Mouse (Mus musculus): ENCODE results near the gene Nfix. TPM values are rescaled to one million over a fixed set of nuclear protein-coding genes. Genes with fewer than 3 reads are reported as not detected.

The Nfix gene
- total and polyA plus RNA-seq, 3 experiments: 68.7 to 297 (median 274) TPM

DNA sequence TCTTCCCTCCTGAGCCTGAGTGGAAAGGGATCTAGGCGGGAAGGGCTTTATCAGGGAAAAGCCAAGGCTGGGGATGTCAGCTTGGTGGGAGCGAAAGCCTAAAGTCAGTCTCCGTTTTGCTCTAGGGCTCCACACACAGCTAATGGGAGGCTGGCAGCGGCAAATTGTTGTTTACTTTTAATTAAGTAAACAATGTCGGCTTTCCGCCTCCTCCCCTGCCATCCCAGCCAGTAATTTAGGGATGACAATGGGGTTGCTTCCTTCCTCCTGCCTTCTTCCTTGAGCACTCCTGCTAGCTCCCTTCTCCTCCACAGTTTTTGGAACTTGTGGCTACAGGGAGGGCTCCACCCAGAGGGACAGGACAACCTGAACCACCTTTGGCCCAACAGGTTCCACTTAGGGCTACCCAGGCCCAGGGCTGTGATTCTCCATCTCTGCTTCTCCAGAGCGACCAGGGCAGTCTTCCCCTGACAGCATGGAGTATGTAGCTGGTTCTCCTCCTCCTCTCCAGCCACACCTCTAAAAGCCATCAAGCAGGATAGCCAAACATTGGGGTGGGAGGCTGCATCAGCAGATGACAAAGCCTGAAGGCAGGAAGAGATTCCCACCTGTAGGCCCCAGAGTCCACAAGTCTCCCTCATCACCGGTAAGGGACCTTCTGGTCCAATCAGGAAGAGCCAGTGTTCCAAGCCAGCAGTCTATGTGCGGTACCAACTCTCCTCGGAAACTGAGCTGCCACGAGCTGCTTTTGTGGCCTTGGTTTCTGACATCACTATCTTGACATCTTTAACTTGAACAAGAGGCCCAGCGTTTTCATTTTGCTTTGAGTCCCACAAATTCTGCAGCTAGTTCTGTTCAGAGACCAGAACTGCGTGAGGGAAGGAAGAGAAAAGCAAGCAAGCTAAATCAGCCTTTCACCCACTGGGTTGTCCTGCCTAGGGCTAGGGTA lies 59.0 kb downstream of the Nfix start:
- 59% methylated on average over 13 of the region's 13 CpGs for WGBS
- Histone ChIP-seq H3K27me3 (ENCODE audit: control insufficient read depth, insufficient read depth, low read length) (no peaks in the 10 kb centered on the region), H3K27ac (peak overlapping the region; percentile 78), H3K79me2 (replicated peaks; ENCODE audit: control insufficient read depth, insufficient read depth, low read length) (peaks cover 2% of the 10 kb centered on the region; the same call in 1 of the 2 replicates), H3K4me1 (ENCODE audit: control insufficient read depth, insufficient read depth, low read length) (peaks cover 49% of the 10 kb centered on the region), H3K9ac (ENCODE audit: low read depth, low read length) (no peak overlapping the region), H3K36me3 (ENCODE audit: control insufficient read depth, insufficient read depth, low read length) (no peaks in the 10 kb centered on the region; the same call in 1 of the 2 replicates), H3K4me3 (no peak overlapping the region)
- no peak for DNase-seq
- intact Hi-C loops (cut with DNase I): no loop called here
- TF ChIP-seq EP300 (IDR thresholded peaks at IDR 0.05; ENCODE audit: insufficient read depth, low read depth, low read length): no peak
- no peak for TF ChIP-seq CTCF (IDR thresholded peaks at IDR 0.05)
- no peak for TF ChIP-seq POLR2A (IDR thresholded peaks at IDR 0.05; ENCODE audit: insufficient read depth, low read depth, low read length)

DNA sequence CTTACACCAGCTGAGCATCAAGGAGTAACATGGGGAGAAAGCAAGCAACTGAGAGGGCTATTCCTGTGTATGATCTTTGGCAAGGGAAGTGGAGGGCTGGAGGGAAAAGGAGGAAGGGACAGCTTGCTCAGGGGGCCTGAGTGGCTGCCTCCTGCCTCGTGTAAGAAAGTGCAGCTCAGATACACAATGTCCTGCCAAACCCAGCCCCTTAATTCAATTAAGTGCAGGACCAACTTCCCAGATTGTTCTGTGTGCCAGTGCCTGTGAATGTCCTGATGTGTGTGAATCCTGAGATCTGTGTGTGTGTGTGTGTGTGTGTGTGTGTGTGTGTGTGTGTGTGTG lies 60.8 kb downstream of the Nfix start:
- intact Hi-C loops (cut with DNase I): no loop called here

DNA sequence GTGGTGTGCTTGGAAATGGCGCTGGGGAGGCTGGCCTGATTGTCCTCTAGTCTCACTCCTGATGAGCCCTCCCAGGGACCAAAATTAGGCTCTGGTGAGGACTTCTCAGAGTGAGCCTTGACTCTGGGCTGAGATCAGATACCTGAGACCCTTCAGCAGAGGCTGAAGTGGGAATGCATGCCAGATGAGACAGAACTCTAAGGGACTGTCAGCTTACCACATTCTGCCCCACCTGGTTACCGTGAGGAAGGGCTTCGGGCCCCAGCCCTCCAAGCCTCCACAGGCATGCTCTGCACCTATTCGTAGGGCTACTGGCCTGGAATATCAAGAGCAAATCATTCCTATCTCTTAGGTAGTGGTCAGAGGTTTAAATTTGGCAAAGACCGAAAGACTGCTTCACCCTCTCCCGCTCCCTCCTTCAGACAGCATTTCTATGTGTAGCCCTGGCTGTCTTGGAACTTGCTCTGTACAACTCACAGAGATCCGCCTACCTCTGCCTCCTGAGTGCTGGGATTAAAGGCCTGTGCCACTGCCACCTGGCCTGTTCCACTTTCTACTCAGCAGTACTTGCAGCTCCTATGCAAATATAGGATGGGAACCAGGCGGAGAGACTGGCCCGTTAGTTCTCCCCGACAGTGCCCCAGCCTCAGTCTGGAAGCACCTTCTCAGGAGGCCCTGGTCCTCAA lies 61.3 kb downstream of the Nfix start:
- peak overlapping the region; percentile 28 for H3K27ac ChIP-seq
- peaks cover 47% of the 10 kb centered on the region for H3K4me1 ChIP-seq (ENCODE audit: control insufficient read depth, insufficient read depth, low read length)
- H3K9ac ChIP-seq (ENCODE audit: low read depth, low read length): peak overlapping the region; percentile 19; the same call in 1 of the 2 replicates
- whole genome bisulfite sequencing: 77% methylated on average over 10 of the region's 10 CpGs
- peaks cover 2% of the 10 kb centered on the region; the same call in 1 of the 2 replicates for H3K79me2 ChIP-seq (replicated peaks; ENCODE audit: control insufficient read depth, insufficient read depth, low read length)
- no peak for DNase-seq
- intact Hi-C loops (cut with DNase I): no loop called here
- no peaks in the 10 kb centered on the region for H3K27me3 ChIP-seq (ENCODE audit: control insufficient read depth, insufficient read depth, low read length)
- H3K4me3 ChIP-seq: no peak overlapping the region
- TF ChIP-seq CTCF (IDR thresholded peaks at IDR 0.05) (no peak), POLR2A (IDR thresholded peaks at IDR 0.05; ENCODE audit: insufficient read depth, low read depth, low read length) (no peak), EP300 (IDR thresholded peaks at IDR 0.05; ENCODE audit: insufficient read depth, low read depth, low read length) (no peak)
- H3K36me3 ChIP-seq (ENCODE audit: control insufficient read depth, insufficient read depth, low read length): no peaks in the 10 kb centered on the region; the same call in 1 of the 2 replicates

More for the DNA sequence above, 60.8 kb downstream of the Nfix start:
- Histone ChIP-seq H3K4me3 (no peak overlapping the region), H3K27me3 (ENCODE audit: control insufficient read depth, insufficient read depth, low read length) (no peaks in the 10 kb centered on the region), H3K79me2 (replicated peaks; ENCODE audit: control insufficient read depth, insufficient read depth, low read length) (peaks cover 2% of the 10 kb centered on the region; the same call in 1 of the 2 replicates), H3K9ac (ENCODE audit: low read depth, low read length) (no peak overlapping the region; the same call in 1 of the 2 replicates), H3K36me3 (ENCODE audit: control insufficient read depth, insufficient read depth, low read length) (no peaks in the 10 kb centered on the region; the same call in 1 of the 2 replicates), H3K27ac (peak overlapping the region; percentile 17; the same call in 1 of the 2 replicates), H3K4me1 (ENCODE audit: control insufficient read depth, insufficient read depth, low read length) (peaks cover 49% of the 10 kb centered on the region)
- TF ChIP-seq EP300 (IDR thresholded peaks at IDR 0.05; ENCODE audit: insufficient read depth, low read depth, low read length): no peak
- no peak for TF ChIP-seq CTCF (IDR thresholded peaks at IDR 0.05)
- no peak for TF ChIP-seq POLR2A (IDR thresholded peaks at IDR 0.05; ENCODE audit: insufficient read depth, low read depth, low read length)
- WGBS: 13% methylated on average over 1 of the region's 1 CpGs
- no peak for DNase-seq

DNA sequence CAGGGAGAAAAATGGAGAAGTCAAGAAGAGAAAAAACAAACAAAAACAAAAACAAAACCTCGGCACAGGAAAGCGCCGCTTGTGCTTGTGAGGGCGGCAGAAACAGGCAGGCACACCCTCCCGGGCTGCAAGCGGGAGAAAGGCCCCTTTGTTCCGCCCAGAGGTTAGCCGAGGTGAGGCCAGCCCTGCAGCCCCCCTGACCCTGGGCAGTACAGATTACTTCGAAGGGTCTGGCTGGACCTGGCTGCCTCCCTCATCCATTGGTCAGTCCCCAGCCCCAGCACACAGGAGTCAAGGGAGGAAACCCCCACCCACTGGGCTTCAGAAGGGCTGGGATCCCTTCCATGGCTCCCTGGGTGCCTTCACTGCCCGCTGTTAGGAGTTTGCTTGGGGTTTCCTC lies 61.9 kb downstream of the Nfix start:
- Histone ChIP-seq H3K36me3 (ENCODE audit: control insufficient read depth, insufficient read depth, low read length) (no peaks in the 10 kb centered on the region; the same call in 1 of the 2 replicates), H3K27ac (peak overlapping the region; percentile 89), H3K27me3 (ENCODE audit: control insufficient read depth, insufficient read depth, low read length) (no peaks in the 10 kb centered on the region), H3K9ac (ENCODE audit: low read depth, low read length) (peak overlapping the region; percentile 19; the same call in 1 of the 2 replicates), H3K79me2 (replicated peaks; ENCODE audit: control insufficient read depth, insufficient read depth, low read length) (peaks cover under 1% of the 10 kb centered on the region; the same call in 1 of the 2 replicates), H3K4me1 (ENCODE audit: control insufficient read depth, insufficient read depth, low read length) (peaks cover 47% of the 10 kb centered on the region), H3K4me3 (no peak overlapping the region)
- no peak for TF ChIP-seq POLR2A (IDR thresholded peaks at IDR 0.05; ENCODE audit: insufficient read depth, low read depth, low read length)
- no peak for TF ChIP-seq CTCF (IDR thresholded peaks at IDR 0.05)
- TF ChIP-seq EP300 (IDR thresholded peaks at IDR 0.05; ENCODE audit: insufficient read depth, low read depth, low read length): no peak
- no peak for DNase-seq
- 50% methylated on average over 10 of the region's 10 CpGs for WGBS
- intact Hi-C loops (cut with DNase I): no loop called here

DNA sequence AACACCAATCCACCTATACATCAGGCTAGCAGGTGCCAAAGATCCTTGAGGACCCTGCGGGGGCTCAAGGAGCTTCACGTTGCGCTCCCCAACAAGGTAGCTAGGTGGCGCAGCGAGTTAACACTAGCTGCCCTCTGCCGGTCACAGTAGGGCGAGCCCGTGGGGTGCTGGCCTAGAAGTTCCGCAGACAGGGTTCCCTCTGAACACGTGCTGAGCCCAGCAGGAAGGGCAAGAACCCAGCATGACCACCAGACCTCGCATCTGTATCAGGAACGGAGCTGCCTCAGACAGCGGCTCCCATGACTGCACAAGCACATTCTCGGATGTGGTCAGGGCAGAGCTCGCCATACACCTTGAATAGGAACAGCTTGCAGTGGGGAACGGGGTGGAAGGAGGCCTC lies 62.5 kb downstream of the Nfix start:
- WGBS: 7% methylated on average over 16 of the region's 16 CpGs
- no peaks in the 10 kb centered on the region; the same call in 1 of the 2 replicates for H3K79me2 ChIP-seq (replicated peaks; ENCODE audit: control insufficient read depth, insufficient read depth, low read length)
- H3K36me3 ChIP-seq (ENCODE audit: control insufficient read depth, insufficient read depth, low read length): peaks cover 1% of the 10 kb centered on the region
- peak overlapping the region; percentile 26 for H3K9ac ChIP-seq (ENCODE audit: low read depth, low read length)
- intact Hi-C loops (cut with DNase I): loop anchor here (1.0 to 2.0 kb wide), 3 partner anchors 28 to 75 kb away; partner anchors contain the start of gene Nfix
- H3K4me1 ChIP-seq (ENCODE audit: control insufficient read depth, insufficient read depth, low read length): peaks cover 49% of the 10 kb centered on the region
- peak; percentile 86 to 87 for DNase-seq
- H3K4me3 ChIP-seq: 0 out of 2 replicates have a peak overlapping the region, but pooled peaks have one; percentile 11
- no peaks in the 10 kb centered on the region for H3K27me3 ChIP-seq (ENCODE audit: control insufficient read depth, insufficient read depth, low read length)
- H3K27ac ChIP-seq: peak overlapping the region; percentile 89
- TF ChIP-seq POLR2A (IDR thresholded peaks at IDR 0.05; ENCODE audit: insufficient read depth, low read depth, low read length) (no peak), EP300 (IDR thresholded peaks at IDR 0.05; ENCODE audit: insufficient read depth, low read depth, low read length) (peak; percentile 89), CTCF (IDR thresholded peaks at IDR 0.05) (no peak; the same call in 1 of the 2 replicates)

Data from heart, adult 2 months (tissue).